Mouse (Mus musculus): Measurements from ENCODE around the gene Nyx.

DNA sequence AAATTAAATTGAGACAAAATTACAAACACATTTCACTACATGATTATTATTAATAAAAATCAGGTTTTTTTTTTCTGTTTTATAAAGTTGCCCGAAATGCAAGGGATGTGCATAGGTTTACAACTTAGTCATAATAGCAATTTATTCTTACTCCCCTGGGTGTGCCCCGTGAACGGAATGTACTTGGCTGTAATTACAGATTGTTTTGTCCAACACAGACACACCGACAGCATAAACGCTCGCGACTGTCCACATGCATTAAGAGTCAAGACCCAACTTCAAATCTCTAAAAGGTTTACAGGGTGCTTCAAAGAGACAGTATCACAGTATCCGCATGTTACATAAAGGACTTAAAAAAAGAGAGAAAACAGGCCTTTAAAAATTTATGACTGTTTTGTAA is 55.4 kb downstream of the Nyx start:
- TF ChIP-seq CTCF (IDR thresholded peaks at IDR 0.05; ENCODE audit: low read depth): no peak
- no peak for TF ChIP-seq EP300 (IDR thresholded peaks at IDR 0.05; ENCODE audit: low read depth)
